Mouse (Mus musculus) thymus, adult 2 months (tissue): Measurements from ENCODE around the gene Zfp825. TPM values are rescaled to one million over a fixed set of nuclear protein-coding genes. Genes with fewer than 3 reads are reported as not detected.
"Not testable (repeated sequence)": the region's sequence is repeated elsewhere in the genome, so short reads cannot be mapped to it uniquely, and the experiment has no call there.

Experiments used
- DNase-seq: peaks from one replicate; pipeline ENCODE4 v3.0.0; 2021
- H3K27ac ChIP-seq: fragments of 200-500 bp; 2 replicates; pipeline ENCODE4 v1.5.1; 2012; ENCODE audit warnings: low read length, control low read depth; ENCODE audit not compliant: control insufficient read depth, insufficient read depth
- H3K27me3 ChIP-seq: fragments of 200-500 bp; 2 replicates; pipeline ENCODE4 v1.6.1; 2012; ENCODE audit warnings: mild to moderate bottlenecking, low read length, moderate library complexity, mixed read lengths; ENCODE audit not compliant: control insufficient read depth, insufficient read depth
- H3K36me3 ChIP-seq: fragments of 200-500 bp; 2 replicates; pipeline ENCODE4 v1.6.1; 2012; ENCODE audit warnings: mild to moderate bottlenecking, low read length, moderate library complexity; ENCODE audit not compliant: control insufficient read depth, insufficient read depth
- H3K4me1 ChIP-seq: fragments of 200-500 bp; replicated peaks from 2 replicates; pipeline ENCODE4 v1.6.1; 2012; ENCODE audit warnings: low read length; ENCODE audit not compliant: control insufficient read depth, insufficient read depth
- H3K4me3 ChIP-seq: fragments of 200-500 bp; 2 replicates; pipeline ENCODE4 v1.5.1; 2012; ENCODE audit warnings: mild to moderate bottlenecking, low read length, control low read depth, moderate library complexity; ENCODE audit not compliant: control insufficient read depth, insufficient read depth
- CTCF ChIP-seq: fragments of 200-500 bp; IDR thresholded peaks from 2 replicates; pipeline ENCODE4 v1.5.1; 2012; ENCODE audit warnings: mild to moderate bottlenecking, control low read depth, low read length, moderate library complexity, borderline replicate concordance; ENCODE audit not compliant: control insufficient read depth, poor library complexity, insufficient read depth; ENCODE audit errors: extremely low read depth
- POLR2A ChIP-seq: fragments of 200-500 bp; IDR thresholded peaks from 2 replicates; pipeline ENCODE4 v1.6.1; 2012; ENCODE audit warnings: mild to moderate bottlenecking, low read length, control low read depth, moderate library complexity; ENCODE audit not compliant: control insufficient read depth, poor library complexity, insufficient read depth; ENCODE audit errors: extremely low read depth
- WGBS: fragments of 180-500 bp; shearing (Covaris S2); methylation state at CpG from one replicate; pipeline ENCODE4 v1.1.7; 2018; 5-methylcytosine and 5-hydroxymethylcytosine counted together
- polyA plus RNA-seq: library from polyadenylated mRNA; depleted of rRNA; stranded (reverse); fragments of >200 nt; gene quantifications from 2 replicates; pipeline ENCODE4 v1.2.3, GENCODE M21; 2012; rRNA removed

The Zfp825 gene
- polyA plus RNA-seq, 1 experiment = 0.98 TPM

DNA sequence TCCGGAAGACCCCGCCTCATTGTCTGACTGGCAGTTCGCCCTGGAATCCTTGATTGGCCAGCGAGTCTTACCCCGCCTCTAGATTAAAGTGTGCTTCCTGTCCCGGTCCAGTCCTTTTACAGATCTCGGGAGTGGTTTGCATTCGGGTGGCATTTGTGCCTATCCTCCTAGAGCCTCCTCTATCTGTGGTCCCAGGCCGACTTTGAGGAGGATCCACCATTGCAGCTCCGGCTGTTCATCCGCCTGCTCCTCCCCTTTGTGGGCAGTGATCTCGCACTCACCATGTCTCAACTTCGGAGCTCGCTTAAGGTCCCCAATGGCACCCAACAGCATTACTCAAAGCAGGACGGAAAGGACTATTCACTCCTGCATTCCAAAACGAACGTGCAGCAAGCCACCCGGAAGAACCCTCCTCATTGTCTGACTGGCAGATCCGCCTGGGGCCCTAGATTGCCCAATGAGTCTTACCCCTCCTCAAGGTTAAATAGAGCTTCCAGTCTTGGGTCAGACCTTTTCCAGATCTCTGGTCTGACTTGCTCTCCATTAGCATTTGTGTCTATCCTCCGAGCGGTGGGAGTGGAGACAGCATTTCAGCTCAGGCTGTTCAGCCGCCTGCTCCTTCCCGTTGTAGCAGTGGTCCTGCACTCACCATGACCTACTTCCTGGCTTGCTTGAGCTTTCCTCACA, 30.9 kb downstream of the Zfp825 start:
- DNase-seq = peak; percentile 70
- Histone ChIP-seq H3K4me1 (no peaks in the 10 kb centered on the region), H3K27ac (peak overlapping the region; percentile 87), H3K36me3 (no peaks in the 10 kb centered on the region), H3K4me3 (peak overlapping the region; percentile 83), H3K27me3 (no peaks in the 10 kb centered on the region)
- TF ChIP-seq CTCF (no peak), POLR2A (peak; percentile 73; the same call in 1 of the 2 replicates)
- 2% methylated on average over 23 of the region's 23 CpGs for WGBS

DNA sequence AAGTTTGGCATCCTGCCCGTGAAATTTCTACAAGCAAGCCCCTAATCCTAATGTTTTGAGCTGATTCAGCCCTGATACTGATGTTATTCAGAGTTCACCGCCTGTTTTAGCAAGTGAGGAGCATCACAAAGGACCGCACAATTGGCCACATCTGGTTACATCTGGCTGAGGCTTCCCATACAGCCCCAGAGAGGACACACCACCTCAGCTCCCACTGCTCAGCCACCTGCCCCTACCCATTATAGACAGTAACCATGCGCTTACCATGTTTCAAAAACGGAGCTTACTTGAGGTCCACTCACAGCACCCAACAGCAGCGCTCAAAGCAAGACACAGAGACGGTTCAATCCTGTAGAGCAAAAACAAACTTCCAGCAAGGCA, 31.5 kb downstream of the Zfp825 start:
- H3K27me3 ChIP-seq, DNase-seq, H3K36me3 ChIP-seq, H3K4me1 ChIP-seq: not testable (repeated sequence)
- 4% methylated on average over 7 of the region's 7 CpGs for WGBS
- Histone ChIP-seq H3K27ac (peak overlapping the region; percentile 39), H3K4me3 (peak overlapping the region; percentile 83)

DNA sequence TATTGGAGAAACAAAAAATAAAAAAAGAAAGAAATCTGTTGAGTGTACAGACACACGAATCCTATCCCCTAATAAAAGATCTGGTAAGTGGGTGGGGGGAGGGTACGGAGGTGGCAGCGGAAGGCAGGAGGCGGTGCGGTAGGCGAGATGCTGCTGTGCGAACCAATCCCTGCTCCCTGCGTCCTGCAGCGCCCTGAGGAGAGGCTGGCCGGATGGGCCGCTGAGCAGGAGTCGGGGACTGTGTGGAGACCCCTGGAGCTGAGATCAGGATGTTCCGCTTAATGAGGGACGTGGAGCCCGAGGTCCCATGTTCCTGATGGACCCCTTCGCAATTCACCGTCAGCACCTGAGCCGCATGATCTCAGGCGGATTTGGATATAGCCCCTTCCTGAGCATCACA, 53.9 kb downstream of the Zfp825 start:
- no peak for DNase-seq
- TF ChIP-seq POLR2A (no peak), CTCF (no peak)
- 35% methylated on average over 19 of the region's 19 CpGs for WGBS

More for the DNA sequence above, 53.9 kb downstream of the Zfp825 start:
- Histone ChIP-seq H3K27me3 (no peaks in the 10 kb centered on the region), H3K36me3 (no peaks in the 10 kb centered on the region), H3K4me3 (no peak overlapping the region), H3K27ac (no peak overlapping the region), H3K4me1 (no peaks in the 10 kb centered on the region)

Other genes with a start within 250 kb of the Zfp825 start
- 0.51 and 1.2 TPM in 2 replicates for gene Ahrr, start 201.7 kb downstream of the Zfp825 start, polyA plus RNA-seq
- gene Pdcd6, start 176.4 kb downstream of the Zfp825 start, polyA plus RNA-seq = 92.8 and 109 TPM in 2 replicates
- gene Sdha, start 143.7 kb downstream of the Zfp825 start, polyA plus RNA-seq = 115 and 127 TPM in 2 replicates
- 3.6 and 4.0 TPM in 2 replicates for gene Ccdc127, start 143.7 kb downstream of the Zfp825 start, polyA plus RNA-seq
- gene Lrrc14b, start 130.0 kb downstream of the Zfp825 start, polyA plus RNA-seq = 0.31 and 5.0 TPM in 2 replicates
- gene Zfp72, start 103.2 kb downstream of the Zfp825 start, polyA plus RNA-seq = 0.19 and 0.23 TPM in 2 replicates
- gene Ftl1-ps1, start 94.3 kb downstream of the Zfp825 start, polyA plus RNA-seq = 23.3 and 32.4 TPM in 2 replicates
- gene Erap1, start 145.6 kb upstream of the Zfp825 start, polyA plus RNA-seq = 22.8 and 29.3 TPM in 2 replicates